Mouse (Mus musculus) cerebellum, postnatal 4 days (tissue): ENCODE data around the gene Olfr904.
"Not testable (repeated sequence)": the region's sequence is repeated elsewhere in the genome, so short reads cannot be mapped to it uniquely, and the experiment has no call there.

Experiments
- DNase-seq, 2 experiments: peaks; one replicate each; pipeline ENCODE4 v3.0.0; 2022; ENCODE audit warnings: low spot score in 2 of 2, mixed read lengths in 1 of 2

Gene Olfr904

DNA sequence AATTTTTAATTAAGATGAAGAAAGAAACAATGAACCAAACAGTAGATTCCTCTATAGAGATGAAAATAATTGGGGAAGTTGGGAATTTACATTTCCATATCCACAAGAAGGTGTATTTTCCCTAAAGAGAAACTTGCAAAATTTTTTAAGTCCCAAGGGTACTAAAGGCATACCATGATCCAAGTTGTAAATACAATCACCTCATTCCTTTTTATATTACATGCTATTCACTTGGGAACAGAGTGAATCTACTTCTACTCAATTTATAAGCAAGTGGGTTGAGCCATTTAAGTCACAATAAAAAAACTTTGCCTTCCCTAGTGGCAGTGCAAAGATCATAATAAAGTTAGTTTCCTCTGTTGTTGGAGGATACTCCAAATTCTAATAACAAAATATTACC is at the start of gene Olfr904:
TSS of gene Olfr904 (plus strand) at position 301 of the 400 bp plus-strand sequence.
- DNase-seq: no peak

- DNase-seq: not testable (repeated sequence)
These were observed 49.4 kb upstream of the Olfr904 start for GRCm38 (mm10) chr9:38413502-38413901.

- no peak for DNase-seq
These were observed 39.1 kb upstream of the Olfr904 start for GRCm38 (mm10) chr9:38423801-38424200.

- no peak for DNase-seq
These were observed 35.9 kb upstream of the Olfr904 start for GRCm38 (mm10) chr9:38427026-38427425.

DNA sequence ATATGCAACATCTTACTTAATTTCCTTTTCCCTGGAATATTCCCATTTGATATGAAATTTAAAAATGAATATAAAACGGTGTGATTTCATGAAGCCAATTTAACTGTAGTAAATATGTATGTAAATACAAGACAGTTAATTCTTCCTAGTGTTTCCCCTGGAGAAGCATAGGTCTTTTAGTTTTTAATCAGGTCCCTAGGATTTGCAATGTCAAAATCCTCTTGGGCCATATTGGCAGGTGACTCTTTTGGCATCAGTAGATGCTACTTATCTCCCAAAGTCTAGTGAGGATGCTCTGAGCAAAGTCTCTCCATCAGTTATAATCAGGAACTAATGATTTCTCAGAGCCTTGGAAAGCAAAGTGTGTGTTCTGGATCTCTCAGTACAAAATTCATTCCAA is 33.8 kb upstream of the Olfr904 start, which contains the start of gene Olfr901:
TSS of gene Olfr901 (plus strand) at position 301 of the 400 bp plus-strand sequence.
- DNase-seq: no peak

DNA sequence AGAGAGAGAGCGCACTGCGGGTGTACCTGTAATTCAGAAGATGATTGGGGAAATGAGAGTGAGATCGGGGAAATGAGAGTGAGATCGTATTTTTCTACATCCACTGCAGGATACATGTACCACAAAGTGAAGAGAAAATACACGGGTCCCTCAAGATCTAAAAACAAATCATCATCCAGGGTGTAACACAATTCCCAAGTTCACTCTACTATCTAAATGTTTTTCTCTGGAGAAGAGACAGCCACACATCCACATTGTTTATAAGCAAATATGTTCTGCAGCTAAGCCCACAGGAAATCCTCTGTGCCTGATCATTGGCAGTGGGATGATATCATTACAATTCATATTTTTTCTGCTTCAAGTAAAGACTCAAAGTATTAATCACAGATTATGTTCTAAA is 15.6 kb upstream of the Olfr904 start, which contains the start of gene Olfr902:
TSS of gene Olfr902 (plus strand) at position 301 of the 400 bp plus-strand sequence.
- DNase-seq: no peak

- DNase-seq: no peak
These were observed 7.9 kb downstream of the Olfr904 start, which contains the start of gene Olfr905 for GRCm38 (mm10) chr9:38470807-38471206. Gene Olfr905 (plus strand): TSS chr9:38471107.

- DNase-seq: no peak
These were observed 23.8 kb downstream of the Olfr904 start, which contains the start of gene Olfr906 for GRCm38 (mm10) chr9:38486785-38487184. Gene Olfr906 (plus strand): TSS chr9:38487085.

DNA sequence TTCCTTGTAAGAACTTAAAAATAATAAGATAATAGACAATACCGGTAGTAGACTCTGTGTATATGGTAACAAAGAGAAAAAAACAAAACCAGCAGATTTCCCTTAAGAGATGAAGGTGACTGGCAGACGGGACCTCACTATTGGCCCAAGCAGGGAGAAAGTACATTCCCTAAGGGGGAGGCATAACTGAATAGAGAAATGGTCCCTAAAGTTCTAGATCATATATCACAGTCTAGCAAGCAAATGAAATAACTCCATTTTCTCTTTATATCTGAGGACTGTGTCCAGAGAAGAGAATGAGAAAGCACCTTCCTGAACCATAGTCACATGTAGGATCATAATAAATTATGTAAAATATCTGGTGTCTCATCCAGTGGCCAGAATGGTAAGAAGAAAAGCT is 32.6 kb downstream of the Olfr904 start, which contains the start of gene Olfr907:
TSS of gene Olfr907 (plus strand) at position 301 of the 400 bp plus-strand sequence.
- DNase-seq: no peak

DNA sequence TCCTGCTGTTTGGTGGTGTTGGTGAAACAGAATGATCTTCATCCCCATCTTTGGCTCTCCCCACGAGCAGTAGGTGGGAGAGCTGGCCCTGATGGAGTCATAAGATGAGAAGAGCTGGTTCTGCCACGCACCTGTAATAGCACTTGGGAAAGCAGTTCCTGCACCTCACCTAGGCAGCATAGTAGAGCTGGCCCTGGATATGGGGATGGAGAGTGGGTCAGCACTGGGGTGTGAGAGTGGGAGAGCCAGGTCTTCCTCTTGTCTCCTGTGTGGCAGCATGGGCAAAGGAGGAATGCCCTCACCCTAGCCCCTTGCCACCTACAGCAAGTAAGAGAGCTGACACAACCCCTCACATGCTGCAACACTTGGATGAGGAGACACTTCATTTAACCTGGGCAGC is 49.4 kb downstream of the Olfr904 start:
- DNase-seq: no peak
